Mouse (Mus musculus) CD4-positive, CD25-positive, alpha-beta regulatory T cell, adult 2 months (primary cell): ENCODE measurements around the gene Acly.
"Not testable (repeated sequence)": the region's sequence is repeated elsewhere in the genome, so short reads cannot be mapped to it uniquely, and the experiment has no call there.

ENCODE experiments used
- DNase-seq: peaks from one replicate; pipeline ENCODE4 v3.0.0-alpha.2; 2012; ENCODE audit warnings: low read depth, low spot score

Acly gene

DNA sequence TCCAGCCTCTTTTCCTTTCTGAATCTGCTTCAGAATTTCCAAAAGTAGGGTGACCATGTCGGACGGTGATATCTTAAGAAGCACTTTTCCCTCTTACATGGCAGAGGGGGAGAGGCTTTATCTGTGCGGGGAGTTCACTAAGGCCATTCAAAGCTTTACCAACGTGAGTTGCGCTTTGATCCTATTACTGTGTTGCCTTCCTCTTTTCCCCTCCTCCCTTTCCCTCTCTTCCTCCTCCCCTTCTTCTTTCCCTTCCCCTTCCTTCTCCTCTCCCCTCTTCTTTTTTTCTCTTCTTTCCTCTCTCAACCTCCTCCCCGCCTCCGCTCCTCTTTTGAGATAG lies 17.9 kb upstream of the Acly start:
- DNase-seq = no peak

DNA sequence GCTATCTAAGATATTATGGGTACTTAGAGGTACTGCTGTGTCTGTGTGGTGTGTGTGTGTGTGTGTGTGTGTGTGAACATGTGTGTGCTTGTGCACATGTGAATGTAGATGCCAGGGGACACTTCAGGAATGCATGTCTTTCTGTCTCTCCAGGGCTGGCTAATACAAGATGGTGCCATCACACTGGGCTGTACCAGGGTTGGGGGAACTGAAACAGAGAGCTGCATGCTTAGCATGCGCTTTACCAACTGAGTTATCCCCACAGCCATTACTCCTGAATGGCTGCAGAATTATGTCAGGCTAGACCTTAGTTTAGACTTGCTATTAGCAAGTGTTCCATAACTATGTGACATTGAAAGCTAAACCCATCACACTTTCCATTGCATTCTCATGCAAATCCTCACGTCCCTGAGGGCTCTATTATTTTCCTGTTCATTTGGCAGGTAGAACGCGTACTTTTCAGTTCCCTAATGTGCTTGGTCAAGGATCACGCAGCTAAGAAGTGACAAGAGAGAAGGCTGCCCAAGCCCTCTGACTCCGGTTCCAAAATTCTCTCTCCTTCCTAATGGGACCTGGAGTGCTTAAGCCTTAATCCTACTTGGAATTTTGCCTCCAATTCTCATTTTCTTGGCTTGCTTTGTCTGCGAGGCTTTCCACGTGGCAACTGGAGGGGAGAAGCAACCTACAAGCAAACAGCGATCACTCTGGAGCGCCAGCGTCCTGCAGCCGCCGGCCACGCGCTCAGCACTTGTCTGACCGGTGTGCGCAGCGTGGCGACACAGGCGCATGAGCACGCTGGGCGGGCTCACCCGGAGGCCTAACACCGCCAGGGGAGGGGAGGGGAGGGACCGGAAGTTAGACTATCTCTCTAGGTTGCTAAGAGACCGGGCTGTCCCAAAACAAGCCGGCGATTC lies 17.3 kb upstream of the Acly start, which contains the start of gene Ttc25:
TSS of gene Ttc25 (plus strand) at position 776 of the 914 bp plus-strand sequence.
- peak; percentile 89 for DNase-seq

GRCm38 (mm10) chr11:100541577-100541976 lies 13.8 kb upstream of the Acly start:
- DNase-seq = no peak

DNA sequence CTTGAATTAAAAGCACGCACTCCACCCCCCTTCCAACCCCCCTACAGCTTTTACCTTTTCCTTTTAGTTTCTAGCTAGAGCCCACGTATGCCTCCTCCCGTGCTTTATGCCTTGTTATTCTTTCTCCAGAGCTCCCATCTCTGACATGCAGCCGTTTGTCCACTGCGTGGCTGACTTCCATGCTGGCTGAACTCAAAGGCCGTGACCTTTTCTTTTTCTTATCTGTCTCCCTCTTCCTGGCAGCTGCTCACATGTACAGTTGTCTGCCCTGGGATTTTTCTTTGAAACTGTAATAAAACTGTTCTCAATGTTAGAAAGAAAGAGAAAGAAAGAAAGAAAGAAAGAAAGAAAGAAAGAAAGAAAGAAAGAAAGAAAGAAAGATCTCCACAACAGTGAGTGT lies 13.2 kb upstream of the Acly start:
- no peak for DNase-seq

DNA sequence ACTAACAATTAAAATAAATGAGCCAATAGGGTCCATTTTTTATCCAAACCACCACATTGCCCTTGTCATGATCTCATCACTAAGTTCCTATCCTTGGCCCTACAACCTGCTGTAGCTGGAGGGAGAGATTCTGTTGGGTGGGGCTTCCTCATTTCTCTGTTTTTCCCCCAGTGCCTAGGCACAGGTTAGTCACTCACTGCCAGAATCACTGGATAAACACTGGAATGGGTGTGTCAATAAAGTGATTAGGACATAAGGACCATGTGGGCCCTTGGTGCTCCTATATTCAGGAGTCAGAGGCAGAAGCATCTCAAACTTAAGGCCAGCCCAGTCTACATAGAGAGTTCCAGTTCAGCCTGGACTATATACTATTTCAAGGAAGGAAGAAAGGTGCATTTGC lies 8.7 kb upstream of the Acly start:
- DNase-seq = no peak

- DNase-seq = no peak
Measured at GRCm38 (mm10) chr11:100535996-100536395, 8.2 kb upstream of the Acly start.

DNA sequence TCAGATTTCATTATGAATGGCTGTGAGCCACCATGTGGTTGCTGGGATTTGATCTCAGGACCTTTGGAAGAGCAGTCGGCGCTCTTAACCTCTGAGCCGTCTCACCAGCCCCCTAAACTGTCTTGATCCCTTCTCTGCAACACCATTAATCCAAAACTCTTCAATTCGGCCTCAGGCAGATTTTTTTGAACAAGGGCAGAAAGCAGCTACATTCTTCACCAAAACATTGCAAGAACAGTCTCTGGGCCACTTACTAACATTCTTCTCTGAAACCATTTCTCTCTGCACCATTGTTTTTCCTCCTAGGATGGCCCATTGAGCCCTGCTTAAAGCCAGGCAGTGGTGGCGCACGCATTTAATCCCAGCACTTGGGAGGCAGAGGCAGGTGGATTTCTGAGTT lies 7.0 kb upstream of the Acly start:
- not testable (repeated sequence) for DNase-seq

DNA sequence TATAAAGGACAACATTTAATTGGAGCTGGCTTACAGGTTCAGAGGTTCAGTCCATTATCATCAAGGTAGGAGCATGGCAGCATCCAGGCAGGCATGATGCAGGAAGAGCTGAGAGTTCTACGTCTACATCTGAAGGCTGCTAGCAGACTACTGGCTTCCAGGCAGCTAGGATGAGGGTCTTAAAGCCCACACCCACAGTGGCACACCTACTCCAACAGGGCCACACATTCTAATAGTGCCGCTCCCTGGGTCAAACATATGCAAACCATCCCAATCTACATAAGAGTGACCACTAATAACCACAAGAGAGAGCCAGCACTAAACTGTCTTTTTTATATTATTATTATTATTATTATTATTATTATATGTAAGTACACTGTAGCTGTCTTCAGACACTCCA lies 6.6 kb upstream of the Acly start:
- not testable (repeated sequence) for DNase-seq

DNA sequence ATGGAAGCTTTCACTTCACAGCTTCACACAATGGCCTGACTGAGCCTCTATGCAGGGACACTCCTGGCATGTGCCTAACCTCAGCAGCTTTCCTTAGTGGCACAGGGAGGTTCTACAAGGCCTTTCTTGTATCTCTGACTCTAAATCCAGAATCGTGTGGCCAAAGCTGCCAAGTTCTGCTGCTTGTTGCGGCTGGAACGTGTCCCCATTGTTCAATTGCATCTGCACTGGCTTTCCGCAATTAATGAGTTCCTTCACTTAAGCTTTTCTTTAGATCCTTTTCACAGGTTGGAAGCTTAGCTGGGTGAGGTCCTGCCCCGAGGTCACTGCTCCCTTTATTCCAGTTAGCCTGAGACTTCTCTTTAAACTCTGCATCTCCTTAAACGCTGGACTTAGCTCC lies 6.1 kb upstream of the Acly start:
- no peak for DNase-seq

- DNase-seq = no peak
Measured at GRCm38 (mm10) chr11:100528375-100529165, 770 bp upstream of the Acly start.

DNA sequence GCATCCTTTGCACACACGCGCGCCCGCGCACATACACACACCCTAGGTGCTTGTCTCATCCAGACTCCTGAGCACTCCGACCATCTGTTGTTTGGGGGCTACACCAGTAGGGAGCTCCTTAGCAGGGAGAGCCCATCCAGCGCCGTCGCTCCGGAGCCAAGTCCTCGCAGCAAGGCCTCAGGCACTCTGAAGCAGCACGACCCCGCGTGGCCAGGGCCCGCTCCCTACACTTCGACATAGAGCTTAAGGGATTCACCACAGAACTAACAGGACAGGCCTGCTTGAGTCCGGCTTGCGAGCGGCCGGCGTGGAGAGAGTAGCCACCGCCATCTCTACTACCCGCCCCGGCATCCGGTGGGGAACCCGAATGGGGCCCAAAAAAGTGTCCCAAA lies 738 bp downstream of the Acly start:
- DNase-seq = peak; percentile 61

DNA sequence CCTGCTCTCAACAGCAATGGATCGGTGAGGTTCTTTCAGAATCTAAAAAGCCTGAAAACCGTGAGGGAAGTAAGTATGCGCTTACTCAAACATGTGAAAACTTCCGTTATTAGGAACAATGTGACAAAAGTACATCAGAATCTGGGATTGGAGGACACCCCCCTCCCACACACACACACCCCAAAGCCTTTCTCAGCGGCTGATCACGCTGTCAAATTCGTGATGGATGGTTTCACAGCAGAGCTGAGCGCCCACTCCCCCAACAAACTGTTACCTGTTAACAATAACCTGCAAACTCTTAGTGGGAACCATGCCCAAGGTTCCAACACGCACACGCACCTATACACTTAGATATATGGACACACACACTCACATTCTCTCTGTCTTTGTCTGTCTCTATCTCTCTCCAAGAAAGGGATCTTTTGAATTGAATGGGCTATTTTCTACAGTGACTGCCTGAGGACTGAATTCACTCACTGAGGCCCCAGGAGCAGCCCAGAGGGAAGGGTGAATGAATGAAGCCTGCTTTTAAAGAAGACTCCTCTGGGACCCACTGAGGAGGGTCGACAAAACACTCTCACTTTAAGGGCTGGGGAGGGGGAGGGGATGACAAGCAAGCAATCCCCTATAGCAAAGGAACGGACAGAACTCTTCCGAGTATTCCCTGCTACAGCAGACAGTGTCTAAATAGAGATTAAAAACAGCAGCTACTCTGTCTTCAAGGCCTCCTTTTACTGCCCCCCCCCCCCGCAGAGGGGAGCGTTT lies 1.6 kb downstream of the Acly start:
- no peak for DNase-seq

DNA sequence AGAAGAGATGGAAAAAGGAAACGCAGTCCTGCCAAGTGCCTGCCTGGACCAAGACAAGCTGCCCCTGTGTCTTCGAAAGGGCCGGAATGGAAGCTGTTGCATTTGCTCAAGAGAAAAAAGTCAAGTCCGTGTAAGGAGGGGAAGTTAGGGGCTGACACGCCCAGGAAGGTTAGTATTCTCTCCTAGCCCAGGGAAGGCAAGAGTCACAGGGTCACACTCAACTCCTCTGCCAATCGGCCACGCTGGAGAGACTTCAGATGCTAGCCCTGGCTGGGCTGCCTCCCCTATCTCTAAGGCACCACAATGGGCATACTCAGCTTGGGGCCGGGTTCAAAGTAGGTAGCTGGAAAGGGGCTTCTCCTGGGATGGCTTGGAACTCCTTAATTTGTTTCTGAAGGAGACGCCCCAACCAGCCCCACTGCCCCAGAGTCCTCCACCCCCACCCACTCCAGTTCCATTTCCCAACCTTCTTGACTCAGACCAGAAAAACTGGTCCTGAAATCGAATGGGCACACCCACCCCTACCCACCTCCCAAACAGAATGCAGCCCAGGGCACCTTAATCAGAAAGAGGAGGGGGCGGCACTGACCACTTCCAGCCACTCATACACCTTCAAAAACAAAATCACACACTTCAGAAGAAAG lies 2.7 kb downstream of the Acly start:
- DNase-seq = no peak

GRCm38 (mm10) chr11:100524358-100524757 lies 3.4 kb downstream of the Acly start:
- DNase-seq = no peak

- no peak for DNase-seq
Measured at GRCm38 (mm10) chr11:100520838-100521237, 7.0 kb downstream of the Acly start.

DNA sequence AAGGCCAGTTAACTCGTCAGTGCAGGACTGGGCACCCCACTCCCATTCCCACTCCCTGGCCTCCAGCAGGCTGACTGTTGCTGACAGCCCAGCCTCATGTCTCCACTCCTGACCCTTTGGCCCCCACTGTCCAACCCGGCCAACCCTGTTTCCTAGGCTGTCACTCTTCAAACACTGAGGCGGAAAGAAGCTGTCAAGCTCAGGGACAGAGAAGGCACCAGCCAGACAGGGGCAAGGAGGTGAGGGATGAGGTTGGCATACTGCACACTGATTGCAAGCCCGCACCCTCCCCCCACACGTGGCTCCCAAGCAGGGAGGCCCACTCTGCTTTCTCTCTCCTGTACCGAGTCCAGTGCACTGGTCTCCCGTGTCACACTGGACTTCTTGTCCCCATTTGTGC lies 8.6 kb downstream of the Acly start:
- DNase-seq = no peak

- DNase-seq = no peak
Measured at GRCm38 (mm10) chr11:100518188-100518591, 9.6 kb downstream of the Acly start.

- no peak for DNase-seq
Measured at GRCm38 (mm10) chr11:100516291-100516690, 11.5 kb downstream of the Acly start.

- no peak for DNase-seq
Measured at GRCm38 (mm10) chr11:100515789-100516188, 12.0 kb downstream of the Acly start.

DNA sequence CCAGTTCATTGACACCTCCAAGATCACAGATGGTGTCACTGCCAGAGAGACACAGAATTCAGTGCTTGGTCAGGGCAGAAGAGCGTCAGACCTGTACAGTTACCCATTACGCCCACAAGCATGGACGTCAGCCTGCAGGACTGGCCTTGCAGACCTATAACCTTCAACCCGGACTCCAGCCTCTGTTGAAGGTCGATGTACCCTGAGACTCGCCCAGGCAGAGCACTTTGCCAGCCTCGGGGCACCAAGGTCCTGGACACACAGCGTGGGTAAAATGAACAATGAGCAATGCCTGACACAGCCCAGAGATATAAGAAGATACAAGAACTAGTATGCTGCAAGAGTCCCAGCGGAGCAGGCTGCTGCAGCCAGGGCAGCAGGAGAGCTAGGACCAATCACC lies 12.7 kb downstream of the Acly start:
- no peak for DNase-seq

- no peak for DNase-seq
Measured at GRCm38 (mm10) chr11:100513716-100514115, 14.1 kb downstream of the Acly start.

- peak; percentile 15 for DNase-seq
Measured at GRCm38 (mm10) chr11:100512384-100512783, 15.4 kb downstream of the Acly start.
